Mouse (Mus musculus): Measurements from ENCODE around the gene Zc3h12b. TPM values are rescaled to one million over a fixed set of nuclear protein-coding genes. Genes with fewer than 3 reads are reported as not detected.
"Not testable (repeated sequence)": the region's sequence is repeated elsewhere in the genome, so short reads cannot be mapped to it uniquely, and the experiment has no call there.

Zc3h12b gene
- polyA plus RNA-seq, 1 experiment = 0.69 TPM

DNA sequence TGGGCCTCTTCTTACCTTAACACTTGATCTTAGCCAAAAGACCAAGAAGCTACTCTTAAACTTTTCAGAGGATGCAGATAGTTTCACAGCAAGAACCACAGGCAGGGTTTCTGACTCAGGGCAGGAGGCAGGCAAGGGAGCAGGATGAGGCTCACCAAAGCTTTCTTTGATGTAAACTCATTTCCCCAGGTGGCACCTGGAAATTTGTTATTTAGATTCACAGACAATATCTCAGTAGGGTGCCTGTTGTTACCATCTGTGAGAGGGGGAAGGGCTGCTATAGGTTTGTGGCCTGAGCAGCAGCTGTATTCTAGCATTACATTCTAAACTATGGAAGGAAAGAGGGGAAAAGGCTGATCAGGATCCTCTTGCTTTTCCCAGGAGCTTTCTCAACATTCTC is 169.6 kb downstream of the Zc3h12b start:
- H3K27me3 ChIP-seq (replicated peaks; ENCODE audit: control insufficient read depth, insufficient read depth, low read length) = no peaks in the 10 kb centered on the region
- TF ChIP-seq POLR2A (IDR thresholded peaks at IDR 0.05; ENCODE audit: low read depth, low read length) = no peak
- no peak for TF ChIP-seq CTCF (conservative IDR thresholded peaks at IDR 0.05; ENCODE audit: insufficient read depth, insufficient read length, low read depth, low read length)
- no peak overlapping the region for H3K4me3 ChIP-seq (ENCODE audit: insufficient read depth, low read depth, low read length)
- H3K27ac ChIP-seq (ENCODE audit: insufficient read depth, low read depth, low read length) = no peak overlapping the region
- no peaks in the 10 kb centered on the region for H3K4me1 ChIP-seq (ENCODE audit: control insufficient read depth, insufficient read depth, low read length)
- H3K36me3 ChIP-seq (ENCODE audit: control insufficient read depth, insufficient read depth, low read length) = no peaks in the 10 kb centered on the region
- DNase-seq = no peak

DNA sequence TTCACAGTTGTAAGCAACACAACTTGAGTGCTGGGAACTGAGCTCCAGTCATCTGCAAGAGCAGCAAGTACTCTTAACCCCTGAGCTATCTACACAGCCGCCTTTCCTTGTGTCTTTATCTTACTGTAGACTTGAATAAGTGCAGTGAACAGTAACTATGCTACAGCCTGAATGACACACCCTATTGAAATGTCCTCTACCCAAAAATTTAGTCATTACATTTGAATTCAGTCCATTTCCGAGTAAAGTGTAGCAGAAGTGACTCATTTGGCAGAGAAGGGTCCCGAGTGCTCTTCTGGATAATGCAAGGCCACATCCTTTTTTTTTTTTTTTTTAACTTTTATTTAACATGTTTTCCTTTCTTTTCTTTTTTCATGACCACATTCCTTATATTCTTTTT is 191.2 kb downstream of the Zc3h12b start:
- H3K36me3 ChIP-seq (ENCODE audit: control insufficient read depth, insufficient read depth, low read length) = no peaks in the 10 kb centered on the region
- DNase-seq = no peak
- no peaks in the 10 kb centered on the region for H3K27me3 ChIP-seq (replicated peaks; ENCODE audit: control insufficient read depth, insufficient read depth, low read length)
- no peak overlapping the region for H3K27ac ChIP-seq (ENCODE audit: insufficient read depth, low read depth, low read length)
- WGBS = 94% methylated on average over 3 of the region's 3 CpGs
- TF ChIP-seq POLR2A (IDR thresholded peaks at IDR 0.05; ENCODE audit: low read depth, low read length) (no peak), CTCF (conservative IDR thresholded peaks at IDR 0.05; ENCODE audit: insufficient read depth, insufficient read length, low read depth, low read length) (no peak)
- no peak overlapping the region for H3K4me3 ChIP-seq (ENCODE audit: insufficient read depth, low read depth, low read length)
- H3K4me1 ChIP-seq (ENCODE audit: control insufficient read depth, insufficient read depth, low read length) = no peaks in the 10 kb centered on the region

DNA sequence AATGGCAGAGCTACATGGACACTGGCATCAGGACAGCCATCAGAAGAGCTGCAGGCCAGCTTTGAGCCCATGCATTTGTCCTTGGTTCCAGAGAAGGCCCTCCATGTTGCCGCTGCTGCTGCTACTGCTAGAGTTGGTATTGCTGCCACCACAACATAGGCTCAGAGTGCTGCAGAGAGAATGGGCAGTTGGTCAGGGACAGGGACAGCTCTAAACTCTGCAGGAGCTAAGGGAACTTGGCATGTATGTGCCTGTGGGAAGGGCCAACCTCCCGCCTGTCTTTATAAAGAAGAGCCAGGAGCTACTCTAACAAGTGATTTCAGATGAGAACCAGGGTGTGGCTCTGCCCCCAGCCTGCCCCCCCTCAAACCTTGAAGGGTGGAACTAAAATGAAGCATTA is 224.0 kb downstream of the Zc3h12b start:
- DNase-seq = no peak
- WGBS = 94% methylated on average over 2 of the region's 2 CpGs
- H3K4me3 ChIP-seq (ENCODE audit: insufficient read depth, low read depth, low read length) = no peak overlapping the region
- no peak overlapping the region for H3K27ac ChIP-seq (ENCODE audit: insufficient read depth, low read depth, low read length)
- H3K4me1 ChIP-seq (ENCODE audit: control insufficient read depth, insufficient read depth, low read length) = no peaks in the 10 kb centered on the region; the same call in 1 of the 2 replicates
- no peak for TF ChIP-seq POLR2A (IDR thresholded peaks at IDR 0.05; ENCODE audit: low read depth, low read length)
- no peak for TF ChIP-seq CTCF (conservative IDR thresholded peaks at IDR 0.05; ENCODE audit: insufficient read depth, insufficient read length, low read depth, low read length)
- no peaks in the 10 kb centered on the region for H3K36me3 ChIP-seq (ENCODE audit: control insufficient read depth, insufficient read depth, low read length)
- no peaks in the 10 kb centered on the region for H3K27me3 ChIP-seq (replicated peaks; ENCODE audit: control insufficient read depth, insufficient read depth, low read length)

DNA sequence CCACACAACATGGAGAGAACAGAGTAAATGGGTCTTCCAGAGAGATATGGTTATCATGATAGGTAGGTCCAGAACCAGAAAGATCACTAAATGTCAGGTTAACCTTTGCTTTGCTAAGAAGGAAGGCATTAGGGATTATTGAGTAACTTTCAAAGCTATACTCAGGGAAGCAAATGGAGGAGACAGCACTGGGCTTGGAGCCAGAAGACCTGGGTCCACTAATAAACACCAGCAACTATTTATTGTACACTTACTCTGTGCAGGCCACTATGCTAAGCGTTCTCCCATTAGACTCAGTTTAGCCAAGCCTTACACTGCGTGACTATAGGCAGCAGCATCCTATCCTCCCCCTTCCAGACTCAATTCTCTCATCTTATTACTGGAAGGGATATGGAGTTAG is 234.0 kb downstream of the Zc3h12b start:
- no peaks in the 10 kb centered on the region; the same call in 1 of the 2 replicates for H3K36me3 ChIP-seq (ENCODE audit: control insufficient read depth, insufficient read depth, low read length)
- H3K27ac ChIP-seq (ENCODE audit: insufficient read depth, low read depth, low read length) = no peak overlapping the region
- WGBS = 60% methylated on average over 2 of the region's 2 CpGs
- DNase-seq = peak; percentile 56
- no peaks in the 10 kb centered on the region for H3K27me3 ChIP-seq (replicated peaks; ENCODE audit: control insufficient read depth, insufficient read depth, low read length)
- H3K4me3 ChIP-seq (ENCODE audit: insufficient read depth, low read depth, low read length) = no peak overlapping the region
- H3K4me1 ChIP-seq (ENCODE audit: control insufficient read depth, insufficient read depth, low read length) = peaks cover 6% of the 10 kb centered on the region; the same call in 1 of the 2 replicates
- TF ChIP-seq POLR2A (IDR thresholded peaks at IDR 0.05; ENCODE audit: low read depth, low read length) = no peak
- no peak for TF ChIP-seq CTCF (conservative IDR thresholded peaks at IDR 0.05; ENCODE audit: insufficient read depth, insufficient read length, low read depth, low read length)

DNA sequence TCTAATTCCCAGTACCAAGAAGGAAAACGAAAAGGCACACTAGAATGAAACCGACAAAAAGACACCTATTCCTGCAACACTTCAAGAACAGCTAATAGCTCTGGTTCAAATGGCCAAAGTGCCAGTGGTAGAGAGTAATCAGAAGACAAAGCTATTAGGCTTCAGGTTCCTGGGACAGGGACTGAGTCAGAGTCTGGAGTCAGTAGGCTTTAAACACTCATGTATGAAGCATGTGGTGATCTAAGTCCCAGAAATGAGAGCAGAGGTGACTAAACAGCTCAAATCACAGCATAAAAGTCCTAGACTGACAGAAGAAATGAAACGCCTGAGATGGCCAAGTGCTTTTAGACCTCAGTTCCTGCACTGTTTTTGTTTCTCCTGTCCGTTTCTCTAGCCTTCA is 236.7 kb downstream of the Zc3h12b start:
- no peak for DNase-seq
- no peak overlapping the region for H3K4me3 ChIP-seq (ENCODE audit: insufficient read depth, low read depth, low read length)
- TF ChIP-seq POLR2A (IDR thresholded peaks at IDR 0.05; ENCODE audit: low read depth, low read length) (no peak), CTCF (conservative IDR thresholded peaks at IDR 0.05; ENCODE audit: insufficient read depth, insufficient read length, low read depth, low read length) (no peak)
- peaks cover 3% of the 10 kb centered on the region; the same call in 1 of the 2 replicates for H3K36me3 ChIP-seq (ENCODE audit: control insufficient read depth, insufficient read depth, low read length)
- 89% methylated on average over 4 of the region's 4 CpGs for WGBS
- no peaks in the 10 kb centered on the region for H3K27me3 ChIP-seq (replicated peaks; ENCODE audit: control insufficient read depth, insufficient read depth, low read length)
- no peak overlapping the region for H3K27ac ChIP-seq (ENCODE audit: insufficient read depth, low read depth, low read length)
- H3K4me1 ChIP-seq (ENCODE audit: control insufficient read depth, insufficient read depth, low read length) = peaks cover 2% of the 10 kb centered on the region; the same call in 1 of the 2 replicates

DNA sequence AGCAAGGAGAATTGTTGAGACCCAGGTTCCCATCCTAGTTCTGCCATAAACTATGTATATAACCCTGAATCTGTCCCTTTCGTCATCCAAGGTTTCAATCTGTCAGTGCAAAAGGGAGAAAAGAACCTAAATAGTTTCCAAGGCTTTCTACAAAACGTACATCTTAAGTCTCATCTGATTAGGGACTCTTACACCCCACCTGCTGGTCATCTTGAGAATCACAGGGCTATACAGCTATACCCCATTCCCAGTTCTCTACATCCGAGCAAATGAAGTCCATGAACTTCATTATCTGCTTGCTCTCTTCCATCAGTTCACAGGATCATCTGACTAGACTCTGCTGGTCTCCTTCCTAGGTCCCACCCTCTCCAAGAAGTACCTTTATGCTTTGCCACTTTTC is 239.3 kb downstream of the Zc3h12b start:
- no peaks in the 10 kb centered on the region for H3K27me3 ChIP-seq (replicated peaks; ENCODE audit: control insufficient read depth, insufficient read depth, low read length)
- peak; percentile 38 for DNase-seq
- H3K27ac ChIP-seq (ENCODE audit: insufficient read depth, low read depth, low read length) = no peak overlapping the region
- no peaks in the 10 kb centered on the region; the same call in 1 of the 2 replicates for H3K4me1 ChIP-seq (ENCODE audit: control insufficient read depth, insufficient read depth, low read length)
- no peak overlapping the region for H3K4me3 ChIP-seq (ENCODE audit: insufficient read depth, low read depth, low read length)
- WGBS = 34% methylated on average over 3 of the region's 3 CpGs
- TF ChIP-seq CTCF (conservative IDR thresholded peaks at IDR 0.05; ENCODE audit: insufficient read depth, insufficient read length, low read depth, low read length) = no peak
- peaks cover 3% of the 10 kb centered on the region; the same call in 1 of the 2 replicates for H3K36me3 ChIP-seq (ENCODE audit: control insufficient read depth, insufficient read depth, low read length)

DNA sequence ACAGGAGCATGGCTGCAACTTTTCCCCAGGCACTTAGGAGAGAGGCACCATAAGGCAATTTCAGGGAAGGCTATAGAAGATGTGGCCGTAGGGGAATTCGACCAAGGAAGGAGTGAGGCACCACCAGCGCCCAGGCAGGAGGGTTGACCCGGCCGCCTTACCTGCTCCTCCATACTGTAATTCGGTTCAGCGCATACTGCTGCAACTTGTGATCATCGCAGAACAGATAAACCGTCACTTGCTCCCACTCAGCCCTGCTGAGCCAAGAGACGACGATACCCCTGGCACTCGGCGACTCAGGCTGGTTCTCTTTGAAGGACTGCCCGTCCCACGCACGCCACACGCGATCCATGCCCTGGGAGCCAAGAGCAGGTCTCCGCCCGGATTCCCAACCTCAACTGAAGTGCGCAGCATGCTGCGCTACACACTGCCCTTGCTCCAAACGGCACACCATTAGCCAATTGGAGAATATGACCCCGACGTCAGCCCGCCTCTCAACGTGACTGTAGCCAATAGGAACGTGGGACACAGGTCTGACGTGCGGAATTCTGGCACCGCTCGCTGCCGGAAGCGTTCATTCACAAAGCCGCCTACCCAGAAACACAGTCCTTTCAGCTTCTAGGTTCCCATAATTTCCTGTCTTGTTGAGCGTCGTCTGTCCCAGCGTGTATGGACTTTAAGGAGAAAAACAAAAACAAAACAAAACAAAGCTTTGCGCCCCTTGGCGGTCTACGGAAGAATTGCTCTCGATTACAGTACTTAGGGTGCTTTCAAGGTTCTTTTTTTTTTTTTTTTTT is 245.2 kb downstream of the Zc3h12b start, which contains the start of gene Las1l:
Gene Las1l, minus strand, starts transcription at position 466 of the 797 bp plus-strand sequence.
- no peaks in the 10 kb centered on the region for H3K27me3 ChIP-seq (replicated peaks; ENCODE audit: control insufficient read depth, insufficient read depth, low read length)
- no peaks in the 10 kb centered on the region for H3K36me3 ChIP-seq (ENCODE audit: control insufficient read depth, insufficient read depth, low read length)
- 1% methylated on average over 42 of the region's 42 CpGs for WGBS
- H3K4me1 ChIP-seq (ENCODE audit: control insufficient read depth, insufficient read depth, low read length) = no peaks in the 10 kb centered on the region
- TF ChIP-seq POLR2A (IDR thresholded peaks at IDR 0.05; ENCODE audit: low read depth, low read length) (peak; percentile 98), CTCF (conservative IDR thresholded peaks at IDR 0.05; ENCODE audit: insufficient read depth, insufficient read length, low read depth, low read length) (no peak)
- H3K4me3 ChIP-seq (ENCODE audit: insufficient read depth, low read depth, low read length) = peak within 1 kb of the TSS; percentile 93
- DNase-seq = peak; percentile 96
- peak within 1 kb of the TSS; percentile 18; the same call in 1 of the 2 replicates for H3K27ac ChIP-seq (ENCODE audit: insufficient read depth, low read depth, low read length)

DNA sequence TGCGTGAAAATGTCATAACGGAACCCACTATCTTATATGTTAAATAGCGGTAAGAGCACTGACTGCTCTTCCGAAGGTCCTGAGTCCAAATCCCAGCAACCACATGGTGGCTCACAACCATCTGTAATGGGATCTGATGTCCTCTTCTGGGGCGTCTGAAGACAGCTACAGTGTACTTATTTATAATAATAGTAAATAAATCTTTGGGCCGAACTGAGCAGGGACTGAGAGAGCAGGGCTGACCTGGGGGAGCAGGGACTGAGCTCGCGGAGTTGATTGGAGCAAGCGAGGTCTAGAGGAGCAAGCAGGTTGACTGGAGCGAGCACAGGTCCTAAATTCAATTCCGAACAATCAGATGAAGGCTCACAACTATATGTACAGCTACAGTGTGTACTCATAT is 246.0 kb downstream of the Zc3h12b start:
- H3K4me1 ChIP-seq (ENCODE audit: control insufficient read depth, insufficient read depth, low read length); H3K27ac ChIP-seq (ENCODE audit: insufficient read depth, low read depth, low read length); H3K4me3 ChIP-seq (ENCODE audit: insufficient read depth, low read depth, low read length); H3K36me3 ChIP-seq (ENCODE audit: control insufficient read depth, insufficient read depth, low read length); H3K27me3 ChIP-seq (replicated peaks; ENCODE audit: control insufficient read depth, insufficient read depth, low read length): not testable (repeated sequence)
- 21% methylated on average over 11 of the region's 11 CpGs for WGBS
- peak; percentile 3 for DNase-seq
